In the genomic region with DNA sequence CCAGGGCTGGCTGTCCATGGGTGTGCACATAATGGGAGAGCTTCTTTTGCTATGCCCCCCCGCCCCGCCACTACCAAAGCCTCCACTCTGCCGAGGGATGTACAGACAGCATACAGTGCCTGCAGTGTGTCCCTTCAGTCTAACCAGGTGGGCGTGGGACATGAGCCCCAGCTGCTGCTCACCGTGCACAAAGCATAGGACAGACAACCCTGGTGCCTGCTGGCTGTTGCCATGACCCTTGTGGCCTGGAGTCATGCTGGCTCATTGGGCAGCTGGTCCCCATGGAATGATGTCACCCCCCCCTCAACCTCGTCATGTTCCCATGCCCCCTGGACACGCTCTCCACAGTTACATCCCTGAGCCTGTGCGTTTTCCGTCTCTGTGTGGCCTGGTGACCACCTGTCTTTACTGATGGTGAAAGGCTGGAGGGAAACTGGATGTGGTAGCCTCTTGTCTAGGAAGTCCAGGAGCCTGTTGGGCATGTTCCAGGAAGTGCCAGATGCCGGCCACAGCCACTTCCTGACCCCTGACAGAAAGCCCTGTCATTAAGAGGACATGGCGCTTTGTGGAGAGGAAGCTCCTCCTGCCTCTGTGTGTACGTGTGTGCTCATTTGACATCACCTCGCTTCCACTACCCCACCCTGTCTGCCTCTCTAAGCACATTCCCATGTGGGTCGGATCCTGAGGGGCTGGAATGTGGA, we compare ENCODE assay signal across 28 mouse cellular contexts. TPM values are rescaled to one million over a fixed set of nuclear protein-coding genes. Genes with fewer than 3 reads are reported as not detected.
DNase-seq lines count a peak whose midpoint lies in the region; ATAC-seq and TF ChIP-seq lines count a peak whose summit lies in the region.
"Had no signal": no experiment of that assay in that cellular context is flagged by ENCODE, and none has a peak within 500 bp of the region (broad histone marks: within the 10 kb centered on the region; RNA-seq: fewer than 3 reads in every experiment).

No protein-coding gene starts in this region.

- no peak overlapping the region for H3K4me3 ChIP-seq in hindbrain, embryonic 10.5 days
- H3K4me3 ChIP-seq in hindbrain, embryonic 11.5 days (ENCODE audit: low read depth, low read length), result no peak overlapping the region
- H3K4me3 ChIP-seq in myocyte, result no peak overlapping the region
- no peak overlapping the region for H3K4me3 ChIP-seq in layer of hippocampus, adult 2 months
- H3K4me3 ChIP-seq: forebrain, embryonic 10.5 days; heart, adult 2 months; hindbrain, embryonic 15.5 days; liver, embryonic 13.5 days; midbrain, embryonic 10.5 days; neural tube, embryonic 12.5 days had no signal

- 70% methylated on average over 14 of the region's 14 CpGs for WGBS in hindbrain, embryonic 10.5 days
- WGBS in hindbrain, embryonic 11.5 days, result 75% methylated on average over 14 of the region's 14 CpGs

- TF ChIP-seq POLR2A in myocyte (IDR thresholded peaks at IDR 0.05; ENCODE audit: insufficient read length, low read depth), result no peak

- H3K4me1 ChIP-seq in hindbrain, embryonic 10.5 days (replicated peaks), result peaks cover 36% of the 10 kb centered on the region
- no peaks in the 10 kb centered on the region for H3K4me1 ChIP-seq in hindbrain, embryonic 11.5 days (replicated peaks; ENCODE audit: control insufficient read depth, insufficient read depth, low read length)
- H3K4me1 ChIP-seq: liver, embryonic 13.5 days; neural tube, embryonic 12.5 days had no signal

- ATAC-seq in hindbrain, embryonic 11.5 days (ENCODE audit: low FRiP score), result no peak
- ATAC-seq in common myeloid progenitor, adult 5-6 weeks (replicated peaks; ENCODE audit: low read depth, poor library complexity, severe bottlenecking), result peak; percentile 36
- ATAC-seq: intestine, embryonic 16.5 days had no signal

- peaks cover 24% of the 10 kb centered on the region for H3K27me3 ChIP-seq in hindbrain, embryonic 10.5 days (ENCODE audit: insufficient read depth, poor library complexity, severe bottlenecking)
- peaks cover 6% of the 10 kb centered on the region; the same call in 1 of the 2 replicates for H3K27me3 ChIP-seq in hindbrain, embryonic 11.5 days (ENCODE audit: control insufficient read depth, insufficient read depth, low read length)
- peaks cover 16% of the 10 kb centered on the region for H3K27me3 ChIP-seq in myocyte (ENCODE audit: control insufficient read depth, insufficient read depth, insufficient read length)
- H3K27me3 ChIP-seq: hindbrain, embryonic 15.5 days had no signal

- H3K9ac ChIP-seq in hindbrain, embryonic 11.5 days (ENCODE audit: low read depth, low read length), result no peak overlapping the region
- H3K9ac ChIP-seq: hindbrain, embryonic 15.5 days; liver, embryonic 13.5 days; neural tube, embryonic 12.5 days had no signal

- no peaks in the 10 kb centered on the region for H3K36me3 ChIP-seq in hindbrain, embryonic 10.5 days
- H3K36me3 ChIP-seq in hindbrain, embryonic 11.5 days (ENCODE audit: control insufficient read depth, insufficient read depth, low read length), result no peaks in the 10 kb centered on the region
- no peaks in the 10 kb centered on the region for H3K36me3 ChIP-seq in myocyte (ENCODE audit: control insufficient read depth, insufficient read depth)
- H3K36me3 ChIP-seq: forebrain, embryonic 10.5 days; hindbrain, embryonic 15.5 days; liver, embryonic 13.5 days; midbrain, embryonic 10.5 days; neural tube, embryonic 12.5 days had no signal

- no peak for TF ChIP-seq CTCF in layer of hippocampus, adult 2 months (conservative IDR thresholded peaks at IDR 0.05)

- 0 out of 2 replicates have a peak overlapping the region, but pooled peaks have one; percentile 19 for H3K27ac ChIP-seq in hindbrain, embryonic 10.5 days
- H3K27ac ChIP-seq in hindbrain, embryonic 11.5 days (ENCODE audit: low read depth, low read length), result no peak overlapping the region
- H3K27ac ChIP-seq in layer of hippocampus, adult 2 months, result no peak overlapping the region
- H3K27ac ChIP-seq: forebrain, embryonic 10.5 days; heart, adult 2 months; hindbrain, embryonic 15.5 days; liver, embryonic 13.5 days; midbrain, embryonic 10.5 days; neural tube, embryonic 12.5 days had no signal

- no peak overlapping the region for H3ac ChIP-seq in myocyte (ENCODE audit: control insufficient read depth, insufficient read length)

- H3K79me2 ChIP-seq in myocyte (ENCODE audit: control insufficient read depth, insufficient read depth), result no peaks in the 10 kb centered on the region

- no peak overlapping the region for H3K4me2 ChIP-seq in hindbrain, embryonic 11.5 days (replicated peaks; ENCODE audit: low read depth, low read length)
- H3K4me2 ChIP-seq in myocyte (ENCODE audit: low read depth), result no peak overlapping the region
- H3K4me2 ChIP-seq: hindbrain, embryonic 15.5 days; liver, embryonic 13.5 days; neural tube, embryonic 12.5 days had no signal

- no peak for DNase-seq in hindbrain, embryonic 10.5 days (ENCODE audit: low spot score)
- DNase-seq in hindbrain, embryonic 11.5 days (ENCODE audit: low spot score), result no peak
- peak; percentile 20 to 51 for DNase-seq in lung, postnatal 4 days
- DNase-seq in lung, postnatal 14 days, result no peak
- DNase-seq in layer of hippocampus, adult 2 months (ENCODE audit: low spot score in 2 of 2), result no peak
- DNase-seq: adrenal gland, postnatal 25 days; cerebellum, adult 11 months; cerebellum, adult 9-11 months; gastrocnemius, postnatal 25 days; heart, adult 2 months; kidney, postnatal 36 days; liver, embryonic 13.5 days had no signal

- no peaks in the 10 kb centered on the region; the same call in 1 of the 2 replicates for H3K9me3 ChIP-seq in hindbrain, embryonic 10.5 days
- H3K9me3 ChIP-seq in hindbrain, embryonic 11.5 days (ENCODE audit: control insufficient read depth, low read length), result no peaks in the 10 kb centered on the region
- H3K9me3 ChIP-seq: forebrain, embryonic 10.5 days; hindbrain, embryonic 15.5 days; liver, embryonic 13.5 days; midbrain, embryonic 10.5 days; neural tube, embryonic 12.5 days had no signal

TF ChIP-seq in myocyte, 11 proteins besides CTCF, POLR2A, EP300 and RAD21:
- TF ChIP-seq USF1 (IDR thresholded peaks at IDR 0.05; ENCODE audit: low read depth) (no peak), MYOD1 (IDR thresholded peaks at IDR 0.05; ENCODE audit: control insufficient read depth in 1 of 3, insufficient read length in 2 of 3, low read depth in 2 of 3) (peak in 1 of 3 experiments; percentile 76), MYOG (IDR thresholded peaks at IDR 0.05; ENCODE audit: control insufficient read depth in 1 of 3, insufficient read depth in 1 of 3, insufficient read length in 2 of 3, low read depth in 2 of 3) (peak in 2 of 3 experiments; percentile 32 to 68), CEBPB (IDR thresholded peaks at IDR 0.05; ENCODE audit: insufficient read depth, poor library complexity, severe bottlenecking) (no peak), TCF3 (IDR thresholded peaks at IDR 0.05; ENCODE audit: insufficient read length, low read depth) (no peak), TCF12 (IDR thresholded peaks at IDR 0.05; ENCODE audit: insufficient read depth, poor library complexity, severe bottlenecking) (no peak), E2F4 (IDR thresholded peaks at IDR 0.05; ENCODE audit: insufficient read depth) (no peak)

RNA-seq across cellular contexts. Expression of a gene that starts 35.8 kb away (rescaled TPM):
- polyA plus RNA-seq in hindbrain, embryonic 10.5 days (2016; fragmentation: Nextera tagmentation; extraction: Ambion mirVana), result 3.4 and 3.6 TPM in 2 replicates
- polyA plus RNA-seq in hindbrain, embryonic 11.5 days (2014; fragmentation: Nextera tagmentation; extraction: Ambion mirVana), result 3.5 and 3.7 TPM in 2 replicates
- total RNA-seq in common myeloid progenitor, adult 5-6 weeks (2017), result not detected in 2 replicates
- polyA plus RNA-seq in myocyte (2012; fragmentation: generic; extraction: Trizol), result 3.0 TPM
- 100 to 1,000 TPM; 321 to 335 TPM for total RNA-seq in layer of hippocampus, adult 2 months (2021)

RNA-seq across cellular contexts. Expression of a gene that starts 37.6 kb away (rescaled TPM):
- 0.13 and 0.31 TPM in 2 replicates for polyA plus RNA-seq in hindbrain, embryonic 10.5 days (2016; fragmentation: Nextera tagmentation; extraction: Ambion mirVana)
- polyA plus RNA-seq in hindbrain, embryonic 11.5 days (2014; fragmentation: Nextera tagmentation; extraction: Ambion mirVana), result 0.17 TPM in 1 of 2 replicates, not detected in the other
- not detected in 2 replicates for total RNA-seq in common myeloid progenitor, adult 5-6 weeks (2017)
- 0.05 TPM for polyA plus RNA-seq in myocyte (2012; fragmentation: generic; extraction: Trizol)
- total RNA-seq in layer of hippocampus, adult 2 months (2021), result under 1 TPM; 0.59 to 0.61 TPM
- total RNA-seq: adrenal gland, postnatal 25 days; ES-E14; heart, adult 2 months; heart, postnatal 25 days had no signal
- polyA plus RNA-seq: embryonic facial prominence, embryonic 11.5 days; liver, embryonic 13.5 days had no signal

RNA-seq across cellular contexts. Expression of a gene that starts 54.7 kb away (rescaled TPM):
- 827 and 832 TPM in 2 replicates for polyA plus RNA-seq in hindbrain, embryonic 10.5 days (2016; fragmentation: Nextera tagmentation; extraction: Ambion mirVana)
- 817 and 827 TPM in 2 replicates for polyA plus RNA-seq in hindbrain, embryonic 11.5 days (2014; fragmentation: Nextera tagmentation; extraction: Ambion mirVana)
- 2,180 and 2,411 TPM in 2 replicates for total RNA-seq in common myeloid progenitor, adult 5-6 weeks (2017)
- polyA plus RNA-seq in myocyte (2012; fragmentation: generic; extraction: Trizol), result 3,606 TPM
- 100 to 1,000 TPM; 495 to 504 TPM for total RNA-seq in layer of hippocampus, adult 2 months (2021)

RNA-seq across cellular contexts. Expression of a gene that starts 56.1 kb away (rescaled TPM):
- polyA plus RNA-seq in hindbrain, embryonic 10.5 days (2016; fragmentation: Nextera tagmentation; extraction: Ambion mirVana), result 0.86 TPM in 1 of 2 replicates, not detected in the other
- not detected in 2 replicates for polyA plus RNA-seq in hindbrain, embryonic 11.5 days (2014; fragmentation: Nextera tagmentation; extraction: Ambion mirVana)
- not detected in 2 replicates for total RNA-seq in common myeloid progenitor, adult 5-6 weeks (2017)
- polyA plus RNA-seq in myocyte (2012; fragmentation: generic; extraction: Trizol), result not detected
- total RNA-seq in layer of hippocampus, adult 2 months (2021), result not detected
- total RNA-seq: adrenal gland, postnatal 25 days; ES-E14; gastrocnemius, postnatal 25 days; heart, adult 2 months; left cerebral cortex, postnatal 14 days had no signal
- polyA plus RNA-seq: brain, embryonic 14.5 days; embryonic facial prominence, embryonic 11.5 days; forebrain, embryonic 10.5 days; heart, adult 2 months; heart, embryonic 14.5 days; hindbrain, embryonic 15.5 days; intestine, embryonic 16.5 days; kidney, embryonic 14.5 days; liver, embryonic 13.5 days; lung, embryonic 16.5 days; midbrain, embryonic 10.5 days; neural tube, embryonic 12.5 days; testis, adult 2 months had no signal

Comparison
In these comparisons a context has a peak if more than half of its experiments do, and no peak if none do; other contexts are left out.
1. DNase-seq: peak in lung, postnatal 4 days (2 of 2); none in hindbrain, embryonic 10.5 days (single experiment), hindbrain, embryonic 11.5 days (single experiment), lung, postnatal 14 days (single experiment) and layer of hippocampus, adult 2 months (0 of 2).